Mouse (Mus musculus) left cerebral cortex, adult 11 months (tissue): ENCODE measurements around the gene Pitpnm2.
"Not testable (repeated sequence)": the region's sequence is repeated elsewhere in the genome, so short reads cannot be mapped to it uniquely, and the experiment has no call there.

ENCODE experiments used
- DNase-seq: peaks from one replicate; pipeline ENCODE4 v3.0.0; 2022; ENCODE audit warnings: low spot score

The Pitpnm2 gene

GRCm38 (mm10) chr5:124249614-124250591, at the start of gene Pitpnm2:
Pitpnm2 (minus strand) TSS chr5:124249760.
- DNase-seq = no peak

- DNase-seq = not testable (repeated sequence)
Observed at GRCm38 (mm10) chr5:124299307-124299706, 49.7 kb upstream of the Pitpnm2 start.

GRCm38 (mm10) chr5:124296475-124296874, 46.9 kb upstream of the Pitpnm2 start:
- no peak for DNase-seq

GRCm38 (mm10) chr5:124293967-124294366, 44.4 kb upstream of the Pitpnm2 start:
- no peak for DNase-seq

- DNase-seq = no peak
Observed at GRCm38 (mm10) chr5:124290216-124290615, 40.7 kb upstream of the Pitpnm2 start.

- DNase-seq = peak; percentile 18
Observed at GRCm38 (mm10) chr5:124287616-124288247, 38.2 kb upstream of the Pitpnm2 start.

GRCm38 (mm10) chr5:124284330-124284729, 34.8 kb upstream of the Pitpnm2 start:
- DNase-seq = no peak

GRCm38 (mm10) chr5:124282854-124283253, 33.3 kb upstream of the Pitpnm2 start:
- no peak for DNase-seq

- no peak for DNase-seq
Observed at GRCm38 (mm10) chr5:124270226-124270625, 20.7 kb upstream of the Pitpnm2 start.

GRCm38 (mm10) chr5:124269661-124270060, 20.1 kb upstream of the Pitpnm2 start:
- DNase-seq = no peak

- DNase-seq = no peak
Observed at GRCm38 (mm10) chr5:124267652-124268051, 18.1 kb upstream of the Pitpnm2 start.

- DNase-seq = no peak
Observed at GRCm38 (mm10) chr5:124266821-124267220, 17.3 kb upstream of the Pitpnm2 start.

- no peak for DNase-seq
Observed at GRCm38 (mm10) chr5:124263246-124263645, 13.7 kb upstream of the Pitpnm2 start.

GRCm38 (mm10) chr5:124262090-124262489, 12.5 kb upstream of the Pitpnm2 start:
- no peak for DNase-seq

GRCm38 (mm10) chr5:124259133-124259532, 9.6 kb upstream of the Pitpnm2 start:
- no peak for DNase-seq

- no peak for DNase-seq
Observed at GRCm38 (mm10) chr5:124258026-124258425, 8.5 kb upstream of the Pitpnm2 start.

- DNase-seq = no peak
Observed at GRCm38 (mm10) chr5:124255141-124255540, 5.6 kb upstream of the Pitpnm2 start.

- no peak for DNase-seq
Observed at GRCm38 (mm10) chr5:124253555-124253954, 4.0 kb upstream of the Pitpnm2 start.

- no peak for DNase-seq
Observed at GRCm38 (mm10) chr5:124252580-124253320, 3.2 kb upstream of the Pitpnm2 start.

GRCm38 (mm10) chr5:124251070-124251469, 1.5 kb upstream of the Pitpnm2 start:
- no peak for DNase-seq

- DNase-seq = no peak
Observed at GRCm38 (mm10) chr5:124248845-124249613, 531 bp downstream of the Pitpnm2 start.
